20 mouse cellular contexts compared by ENCODE assay signal in genomic region chr5:53683916-53684315, GRCm38 (mm10). TPM values are rescaled to one million over a fixed set of nuclear protein-coding genes. Genes with fewer than 3 reads are reported as not detected.
A peak's percentile ranks its signal among the peaks of the same experiment; 100 is the strongest.
DNase-seq lines count a peak whose midpoint lies in the region; ATAC-seq and TF ChIP-seq lines count a peak whose summit lies in the region.
"Had no signal": no experiment of that assay in that cellular context is flagged by ENCODE, and none has a peak within 500 bp of the region (broad histone marks: within the 10 kb centered on the region; RNA-seq: fewer than 3 reads in every experiment).

No protein-coding gene starts in this region.

- peak; percentile 57 for DNase-seq in forebrain, embryonic 14.5 days (ENCODE audit: low spot score)
- DNase-seq in forebrain, embryonic 11.5 days (ENCODE audit: low spot score): no peak
- DNase-seq in lung, embryonic 14.5 days: peak; percentile 28
- DNase-seq in lung, postnatal 10 days: no peak
- DNase-seq in midbrain, postnatal 0 days (ENCODE audit: low spot score): peak; percentile 18
- DNase-seq in urinary bladder, postnatal 36 days (ENCODE audit: low spot score in 2 of 2): no peak
- DNase-seq: adrenal gland, adult 2 months; adrenal gland, postnatal 25 days; cerebellum, adult 2 months; cerebellum, postnatal 10 days; gastrocnemius, postnatal 36 days; heart, adult 11 months; heart, postnatal 36 days had no signal

- H3K9ac ChIP-seq in forebrain, embryonic 14.5 days (ENCODE audit: low read length): no peak overlapping the region
- H3K9ac ChIP-seq in forebrain, embryonic 11.5 days (ENCODE audit: low read length): no peak overlapping the region
- H3K9ac ChIP-seq in lung, embryonic 14.5 days: no peak overlapping the region
- no peak overlapping the region for H3K9ac ChIP-seq in midbrain, postnatal 0 days (replicated peaks; ENCODE audit: low read length, poor library complexity, severe bottlenecking)
- no peak overlapping the region for H3K9ac ChIP-seq in midbrain, embryonic 16.5 days (ENCODE audit: low read depth, low read length)
- H3K9ac ChIP-seq: heart, embryonic 13.5 days; hindbrain, embryonic 13.5 days had no signal

- no peak for TF ChIP-seq CTCF in lung, embryonic 14.5 days (IDR thresholded peaks at IDR 0.05; ENCODE audit: low read depth)
- no peak for TF ChIP-seq CTCF in midbrain, postnatal 0 days (IDR thresholded peaks at IDR 0.05)

- 0 out of 2 replicates have a peak, but pooled peaks cover 3% of the 10 kb centered on the region for H3K4me1 ChIP-seq in forebrain, embryonic 14.5 days (ENCODE audit: control insufficient read depth, insufficient read depth, low read length)
- H3K4me1 ChIP-seq in forebrain, embryonic 11.5 days (replicated peaks; ENCODE audit: control insufficient read depth, insufficient read depth, low read length): no peaks in the 10 kb centered on the region
- 0 out of 2 replicates have a peak, but pooled peaks cover 2% of the 10 kb centered on the region for H3K4me1 ChIP-seq in lung, embryonic 14.5 days (ENCODE audit: insufficient read depth)
- no peaks in the 10 kb centered on the region for H3K4me1 ChIP-seq in midbrain, postnatal 0 days (ENCODE audit: insufficient read depth, low read length)
- peaks cover under 1% of the 10 kb centered on the region; the same call in 1 of the 2 replicates for H3K4me1 ChIP-seq in midbrain, embryonic 16.5 days (ENCODE audit: control insufficient read depth, insufficient read depth, low read length)
- H3K4me1 ChIP-seq: hindbrain, embryonic 13.5 days had no signal

- H3K4me3 ChIP-seq in forebrain, embryonic 14.5 days (ENCODE audit: low read depth, low read length): no peak overlapping the region
- no peak overlapping the region for H3K4me3 ChIP-seq in forebrain, embryonic 11.5 days (ENCODE audit: low read depth, low read length)
- H3K4me3 ChIP-seq in lung, embryonic 14.5 days (ENCODE audit: low read depth, low read length): no peak overlapping the region
- no peak overlapping the region for H3K4me3 ChIP-seq in midbrain, postnatal 0 days (ENCODE audit: low read depth, low read length)
- no peak overlapping the region for H3K4me3 ChIP-seq in midbrain, embryonic 16.5 days (ENCODE audit: low read depth, low read length)
- H3K4me3 ChIP-seq: embryonic facial prominence, embryonic 10.5 days; heart, embryonic 13.5 days; hindbrain, embryonic 13.5 days had no signal

- no peaks in the 10 kb centered on the region for H3K9me3 ChIP-seq in forebrain, embryonic 14.5 days (replicated peaks; ENCODE audit: control insufficient read depth, low read length)
- no peaks in the 10 kb centered on the region for H3K9me3 ChIP-seq in forebrain, embryonic 11.5 days (ENCODE audit: control insufficient read depth, low read length)
- H3K9me3 ChIP-seq in lung, embryonic 14.5 days (ENCODE audit: low read depth, low read length): no peaks in the 10 kb centered on the region
- no peaks in the 10 kb centered on the region for H3K9me3 ChIP-seq in midbrain, postnatal 0 days (ENCODE audit: low read length)
- no peaks in the 10 kb centered on the region for H3K9me3 ChIP-seq in midbrain, embryonic 16.5 days (replicated peaks; ENCODE audit: control insufficient read depth, low read length, poor library complexity, severe bottlenecking)
- H3K9me3 ChIP-seq: embryonic facial prominence, embryonic 10.5 days; heart, embryonic 13.5 days; hindbrain, embryonic 13.5 days had no signal

- H3K36me3 ChIP-seq in forebrain, embryonic 14.5 days (ENCODE audit: control insufficient read depth, insufficient read depth, low read length): no peaks in the 10 kb centered on the region
- no peaks in the 10 kb centered on the region for H3K36me3 ChIP-seq in forebrain, embryonic 11.5 days (ENCODE audit: control insufficient read depth, insufficient read depth, low read length)
- no peaks in the 10 kb centered on the region for H3K36me3 ChIP-seq in lung, embryonic 14.5 days (ENCODE audit: insufficient read depth)
- H3K36me3 ChIP-seq in midbrain, postnatal 0 days (ENCODE audit: insufficient read depth, low read length): no peaks in the 10 kb centered on the region
- H3K36me3 ChIP-seq in midbrain, embryonic 16.5 days (ENCODE audit: control insufficient read depth, insufficient read depth, low read length): no peaks in the 10 kb centered on the region
- H3K36me3 ChIP-seq: embryonic facial prominence, embryonic 10.5 days; heart, embryonic 13.5 days; hindbrain, embryonic 13.5 days had no signal

- H3K4me2 ChIP-seq in forebrain, embryonic 14.5 days (ENCODE audit: low read length): no peak overlapping the region
- H3K4me2 ChIP-seq in forebrain, embryonic 11.5 days (ENCODE audit: low read depth, low read length, severe bottlenecking): no peak overlapping the region
- H3K4me2 ChIP-seq in lung, embryonic 14.5 days: no peak overlapping the region
- no peak overlapping the region for H3K4me2 ChIP-seq in midbrain, postnatal 0 days (ENCODE audit: low read depth, low read length, poor library complexity, severe bottlenecking)
- H3K4me2 ChIP-seq in midbrain, embryonic 16.5 days (ENCODE audit: low read length): no peak overlapping the region
- H3K4me2 ChIP-seq: heart, embryonic 13.5 days; hindbrain, embryonic 13.5 days had no signal

- 31% methylated on average over 3 of the region's 3 CpGs for WGBS in forebrain, embryonic 14.5 days
- WGBS in forebrain, embryonic 11.5 days: 61% methylated on average over 3 of the region's 3 CpGs
- 51% methylated on average over 3 of the region's 3 CpGs for WGBS in lung, embryonic 14.5 days
- 54% methylated on average over 3 of the region's 3 CpGs for WGBS in midbrain, postnatal 0 days
- 62% methylated on average over 3 of the region's 3 CpGs for WGBS in midbrain, embryonic 16.5 days

- H3K27ac ChIP-seq in forebrain, embryonic 14.5 days (ENCODE audit: low read depth, low read length): no peak overlapping the region
- H3K27ac ChIP-seq in forebrain, embryonic 11.5 days (ENCODE audit: low read depth, low read length): no peak overlapping the region
- H3K27ac ChIP-seq in lung, embryonic 14.5 days (ENCODE audit: low read depth): no peak overlapping the region
- no peak overlapping the region for H3K27ac ChIP-seq in midbrain, postnatal 0 days (ENCODE audit: low read depth, low read length)
- no peak overlapping the region for H3K27ac ChIP-seq in midbrain, embryonic 16.5 days (ENCODE audit: low read length)
- H3K27ac ChIP-seq: embryonic facial prominence, embryonic 10.5 days; heart, embryonic 13.5 days; hindbrain, embryonic 13.5 days; hindbrain, postnatal 0 days had no signal

- H3K27me3 ChIP-seq in forebrain, embryonic 14.5 days (replicated peaks; ENCODE audit: control insufficient read depth, insufficient read depth, low read length): no peaks in the 10 kb centered on the region
- H3K27me3 ChIP-seq in forebrain, embryonic 11.5 days (ENCODE audit: control insufficient read depth, insufficient read depth, low read length): no peaks in the 10 kb centered on the region
- no peaks in the 10 kb centered on the region for H3K27me3 ChIP-seq in lung, embryonic 14.5 days (ENCODE audit: insufficient read depth, low read length)
- no peaks in the 10 kb centered on the region for H3K27me3 ChIP-seq in midbrain, postnatal 0 days (ENCODE audit: insufficient read depth, low read length)
- no peaks in the 10 kb centered on the region for H3K27me3 ChIP-seq in midbrain, embryonic 16.5 days (ENCODE audit: control insufficient read depth, insufficient read depth, low read depth, low read length)
- H3K27me3 ChIP-seq: hindbrain, embryonic 13.5 days had no signal

- ATAC-seq in forebrain, embryonic 14.5 days: peak; percentile 34; the same call in 1 of the 2 replicates
- ATAC-seq in forebrain, embryonic 11.5 days (replicated peaks; ENCODE audit: low FRiP score): no peak
- no peak for ATAC-seq in lung, embryonic 14.5 days (ENCODE audit: insufficient read depth)
- no peak for ATAC-seq in midbrain, postnatal 0 days (ENCODE audit: low FRiP score)
- no peak for ATAC-seq in midbrain, embryonic 16.5 days
- ATAC-seq: hindbrain, postnatal 0 days had no signal

RNA-seq across cellular contexts. Expression of gene Cckar, which starts 23.6 kb away (rescaled TPM):
- 0.54 and 1.4 TPM in 2 replicates for polyA plus RNA-seq in forebrain, embryonic 14.5 days (2014; fragmentation: Nextera tagmentation; extraction: Ambion mirVana)
- polyA plus RNA-seq in forebrain, embryonic 11.5 days (2014; fragmentation: Nextera tagmentation; extraction: Ambion mirVana): 1.9 and 2.9 TPM in 2 replicates
- polyA plus RNA-seq in lung, embryonic 14.5 days (2014; fragmentation: Nextera tagmentation; extraction: Ambion mirVana): 42.1 and 48.7 TPM in 2 replicates
- 0.55 and 0.71 TPM in 2 replicates for total RNA-seq in midbrain, postnatal 0 days (2014; rRNA removed)
- polyA plus RNA-seq in midbrain, postnatal 0 days (2015; fragmentation: Nextera tagmentation; extraction: Ambion mirVana): 1.1 and 1.3 TPM in 2 replicates
- polyA plus RNA-seq in midbrain, embryonic 16.5 days (2015; fragmentation: Nextera tagmentation; extraction: Ambion mirVana): 0.88 and 0.97 TPM in 2 replicates
- total RNA-seq: CH12.LX; gastrocnemius, adult 8-10 months; gastrocnemius, postnatal 36 days; heart, postnatal 36 days had no signal

Comparison
In these comparisons a context has a peak if more than half of its experiments do, and no peak if none do; other contexts are left out.
1. DNase-seq: peak in forebrain, embryonic 14.5 days (single experiment), lung, embryonic 14.5 days (single experiment) and midbrain, postnatal 0 days (single experiment); none in forebrain, embryonic 11.5 days (single experiment), lung, postnatal 10 days (single experiment) and urinary bladder, postnatal 36 days (0 of 2).
2. RNA of gene Cckar, which starts 23.6 kb away (polyA plus RNA-seq): 42.1 to 48.7 TPM in lung, embryonic 14.5 days; 1.9 to 2.9 TPM in forebrain, embryonic 11.5 days, 0.54 to 1.4 TPM in forebrain, embryonic 14.5 days, 1.1 to 1.3 TPM in midbrain, postnatal 0 days and 0.88 to 0.97 TPM in midbrain, embryonic 16.5 days; every median in the first group is over 10 times any median in the second.